Mouse (Mus musculus): Measurements from ENCODE around the gene Tiparp.

Tiparp gene

DNA sequence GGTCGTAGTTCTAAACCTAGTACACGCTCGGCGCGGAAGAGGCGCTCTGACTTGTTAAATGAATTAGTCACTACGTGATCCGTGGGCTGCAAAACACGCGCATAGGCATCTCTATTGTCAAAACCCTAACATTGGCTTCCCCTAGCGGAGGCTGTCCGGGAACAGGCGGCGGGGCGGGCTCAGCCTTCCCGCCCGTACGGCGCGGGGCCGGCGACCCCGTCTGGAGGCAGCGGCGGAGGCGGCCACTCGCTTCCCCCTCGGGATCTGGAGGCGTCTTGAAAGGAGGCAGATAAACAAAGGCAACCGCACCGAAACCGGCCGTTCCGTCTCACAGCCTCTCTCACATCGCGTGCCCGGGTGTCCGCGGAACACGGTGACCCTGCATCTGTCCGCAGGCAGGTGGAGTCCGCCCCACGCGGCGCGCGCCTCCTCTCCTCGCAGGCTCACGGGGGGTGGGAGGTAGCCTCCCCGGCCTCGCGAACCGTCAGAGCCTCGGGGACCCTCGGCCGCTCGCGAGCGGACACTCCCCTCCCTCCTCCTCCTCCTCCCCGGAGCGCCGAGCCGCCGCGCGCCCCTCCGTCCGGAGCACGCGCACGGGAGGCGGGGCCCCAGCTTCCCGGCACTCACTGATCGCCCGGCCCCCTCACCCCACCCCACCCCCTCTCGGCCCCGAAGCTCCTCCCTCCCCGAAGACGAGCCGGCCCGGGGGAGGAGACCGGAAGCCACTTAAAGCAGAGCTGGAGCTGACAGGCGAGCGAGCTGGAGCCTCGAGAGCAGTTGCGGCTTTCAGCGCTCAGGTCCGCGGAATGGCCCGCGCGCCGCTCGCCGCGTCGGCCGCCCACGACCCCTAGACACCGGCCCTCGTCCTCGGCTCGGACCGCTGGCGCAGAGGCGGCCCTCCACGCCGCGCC lies at the start of gene Tiparp:
TSS of gene Tiparp (plus strand) at position 720 of the 911 bp plus-strand sequence.
- DNase-seq: peak; percentile 95

DNA sequence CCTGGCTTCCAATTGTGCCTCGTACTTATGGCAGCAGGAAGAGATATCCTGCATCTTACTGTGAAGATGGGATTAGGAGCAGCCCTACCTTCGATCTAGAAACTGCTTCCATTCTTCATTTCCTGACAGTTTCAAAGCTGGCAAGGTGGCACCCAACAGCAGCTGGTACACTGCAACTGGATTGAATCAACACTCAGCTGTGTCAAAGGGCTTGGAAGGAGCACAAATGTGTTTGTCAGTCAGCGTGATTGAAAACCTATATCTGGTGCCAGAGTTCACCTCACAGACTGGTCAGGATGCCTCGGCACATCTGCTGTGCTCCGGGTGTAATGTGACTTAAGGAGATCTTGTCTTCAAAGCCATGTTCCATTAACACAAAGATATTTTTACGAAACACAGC lies 47.5 kb upstream of the Tiparp start:
- no peak for DNase-seq

DNA sequence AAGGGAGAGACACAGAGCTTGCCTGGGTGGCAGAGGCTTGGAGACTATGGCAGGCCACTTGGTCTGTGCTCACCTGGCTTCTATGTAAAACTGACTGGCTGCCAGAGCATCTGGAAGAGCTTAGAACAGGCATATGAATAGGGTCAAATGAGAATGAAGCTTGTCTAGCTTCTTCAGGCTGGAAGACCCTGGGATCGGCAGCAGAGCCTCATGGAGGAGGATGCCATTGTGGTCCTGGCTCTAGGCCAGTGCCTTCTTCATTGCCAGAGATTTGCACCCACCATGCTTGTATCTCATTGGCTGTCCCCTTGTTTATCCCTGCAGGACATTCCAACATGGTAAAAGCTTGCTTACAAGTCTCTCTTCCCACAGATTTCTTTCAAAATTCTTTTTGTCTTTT lies 45.9 kb upstream of the Tiparp start:
- no peak for DNase-seq

DNA sequence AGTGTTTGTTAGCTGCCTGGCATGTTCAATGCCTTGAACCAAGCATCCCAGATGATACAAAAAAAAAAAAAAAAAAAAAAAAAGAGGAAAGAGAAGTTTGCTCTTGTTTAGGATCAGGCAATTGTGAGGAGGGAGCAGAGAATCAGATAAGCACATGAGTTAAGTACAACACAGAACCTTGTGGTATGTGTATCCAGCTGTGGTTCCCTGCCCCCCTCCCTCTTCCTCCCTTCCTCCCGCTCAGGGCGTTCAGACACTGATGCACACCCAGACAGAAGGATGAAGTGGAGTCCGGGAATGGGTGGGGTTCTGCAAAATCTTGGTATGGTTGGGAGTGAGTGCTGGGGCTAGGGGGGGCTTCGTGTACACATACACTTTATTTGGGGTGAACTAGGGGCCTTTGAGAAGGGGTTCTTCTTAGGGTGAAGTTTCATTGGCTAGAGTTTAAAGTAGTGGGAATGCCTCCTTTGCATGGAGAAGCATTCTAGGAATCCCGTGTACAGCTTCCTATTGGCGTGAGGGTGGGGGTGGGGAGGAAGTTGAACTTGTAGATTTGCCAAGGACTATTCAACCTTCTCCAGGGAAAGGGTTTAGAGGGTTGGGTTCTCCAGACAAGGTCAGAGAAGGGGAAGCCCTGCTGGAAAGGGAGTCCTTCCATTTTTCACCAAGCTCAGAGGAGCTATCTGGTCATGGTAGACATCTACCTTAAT lies 45.4 kb upstream of the Tiparp start:
- peak; percentile 8 for DNase-seq

DNA sequence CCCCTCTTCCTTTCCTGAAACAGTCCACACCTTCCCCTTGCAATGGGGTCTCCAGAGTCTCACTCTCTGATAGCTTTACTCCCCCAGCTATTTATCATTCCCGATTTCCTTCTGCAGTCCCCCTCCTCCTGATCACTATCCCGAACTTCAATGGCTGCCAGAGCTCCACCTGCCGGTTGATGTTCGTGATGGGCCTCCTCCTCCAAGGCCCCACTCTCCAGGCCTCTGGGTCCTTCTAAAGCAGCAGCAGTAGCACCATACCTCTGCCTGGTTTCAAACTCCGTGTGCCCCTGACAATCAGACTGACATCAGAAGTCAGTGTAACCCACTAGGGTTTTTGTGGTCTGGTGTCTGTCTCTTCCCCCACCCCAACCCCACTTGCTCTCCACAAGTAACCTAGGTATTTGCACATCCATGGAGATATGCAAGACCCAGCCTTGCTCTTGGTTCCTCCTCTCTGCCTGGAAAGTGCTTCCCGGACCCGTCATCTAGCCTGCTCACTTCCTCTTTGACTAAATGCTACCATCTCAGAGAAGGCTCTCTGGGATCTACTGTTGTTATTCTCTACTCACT lies 44.0 kb upstream of the Tiparp start:
- no peak for DNase-seq

DNA sequence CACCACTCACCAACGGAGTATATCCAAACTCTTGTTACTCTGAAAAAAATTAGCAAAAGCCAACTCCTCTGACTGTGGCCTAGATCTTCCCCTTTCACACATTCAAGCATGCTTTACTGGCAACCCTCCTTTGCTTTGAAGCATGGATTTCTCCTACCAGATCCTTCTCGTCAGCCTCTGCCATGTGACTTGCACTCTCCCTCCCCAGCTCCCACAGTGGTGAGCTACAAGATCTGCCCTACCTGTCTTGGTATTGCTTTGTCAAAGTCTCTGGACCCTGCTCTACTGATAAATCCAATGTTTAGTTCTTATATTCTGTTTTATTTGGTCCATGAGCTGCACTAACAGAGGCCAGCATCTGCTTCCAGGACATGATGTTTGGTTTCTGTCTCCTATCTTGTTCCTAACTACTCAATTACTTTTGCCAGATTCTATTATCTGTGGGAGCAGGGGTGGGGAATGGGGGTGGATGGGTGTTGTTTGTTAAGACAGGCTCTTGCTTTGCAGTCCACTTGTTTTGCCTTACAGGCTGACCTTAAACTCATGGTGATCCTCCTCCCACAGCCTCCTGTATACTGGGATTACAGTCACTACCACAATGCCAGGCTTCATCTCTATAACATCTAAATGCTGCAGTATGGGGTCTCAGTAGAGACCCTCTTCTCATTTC lies 40.7 kb upstream of the Tiparp start:
- DNase-seq: no peak

DNA sequence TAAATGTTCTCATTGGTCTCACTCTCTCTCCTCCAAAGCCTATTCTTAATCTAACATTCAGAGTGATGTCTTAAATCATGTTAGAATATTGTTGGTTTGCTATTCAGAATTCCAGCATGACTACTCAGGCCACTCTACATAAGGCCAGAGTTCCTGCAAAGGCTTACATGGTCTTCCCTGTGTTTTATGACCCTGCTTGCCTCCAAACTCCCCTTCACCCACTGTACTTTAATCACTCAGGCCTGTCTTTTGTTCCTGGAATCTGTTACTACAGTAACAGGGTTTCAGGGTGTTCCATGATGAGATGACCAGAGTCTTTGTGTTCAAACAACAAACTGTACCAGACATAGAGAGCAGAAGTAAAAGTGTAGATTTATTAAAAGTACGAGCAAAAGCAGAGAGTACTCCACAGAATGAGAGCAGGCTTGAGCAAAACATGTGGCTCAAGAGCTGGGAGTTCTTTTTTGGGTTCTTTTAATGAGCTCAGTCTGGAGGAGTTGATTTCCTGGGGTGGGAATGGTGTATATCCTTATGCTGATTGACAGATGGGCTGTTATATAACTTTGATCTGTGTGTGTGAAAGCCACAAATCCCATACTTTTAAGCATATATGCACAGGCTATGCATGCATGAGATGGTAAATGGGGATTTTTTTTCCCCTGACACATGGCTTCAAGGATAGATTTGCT lies 39.5 kb upstream of the Tiparp start:
- DNase-seq: no peak

DNA sequence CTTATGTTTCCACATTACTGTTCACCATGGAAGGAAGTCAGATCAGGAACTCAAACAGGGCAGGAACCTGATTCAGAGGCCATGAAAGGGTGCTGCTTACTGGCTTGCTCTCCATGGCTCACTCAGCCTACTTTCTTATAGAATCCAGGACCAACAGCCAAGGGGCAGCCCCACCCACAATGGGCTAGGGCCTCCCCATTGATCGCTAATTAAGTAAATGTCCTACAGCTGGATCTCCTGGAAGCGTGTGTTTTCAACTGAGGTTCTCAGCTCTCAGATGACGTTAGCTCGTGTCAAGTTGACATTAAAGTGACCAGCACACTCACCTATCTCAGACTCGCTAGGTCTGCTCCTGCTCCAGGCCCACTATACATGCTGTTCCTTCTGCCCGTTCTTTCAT lies 38.6 kb upstream of the Tiparp start:
- no peak for DNase-seq

DNA sequence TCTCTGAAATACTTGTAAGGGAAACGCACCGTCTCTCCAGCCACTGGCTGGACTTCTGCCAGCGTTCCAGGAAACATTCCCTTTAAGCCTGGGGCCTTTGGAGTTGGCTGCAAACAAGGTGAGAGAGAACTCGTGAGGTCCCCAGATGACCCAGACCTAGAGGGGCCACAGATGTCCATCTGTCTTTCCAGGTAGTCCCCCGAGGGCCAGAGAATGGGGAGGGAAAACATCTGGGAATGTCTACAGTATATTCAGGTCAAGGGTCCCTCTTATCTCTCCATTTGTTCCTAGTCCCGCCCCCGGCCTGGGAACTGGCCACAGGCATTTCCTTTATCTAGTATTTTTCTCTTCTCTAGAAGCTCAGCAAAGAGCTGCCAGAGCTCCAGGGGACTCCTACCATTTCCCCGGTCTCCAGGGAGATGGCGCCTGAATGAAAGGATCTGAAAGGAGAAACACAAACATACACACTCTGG lies 33.9 kb upstream of the Tiparp start:
- DNase-seq: peak; percentile 49

DNA sequence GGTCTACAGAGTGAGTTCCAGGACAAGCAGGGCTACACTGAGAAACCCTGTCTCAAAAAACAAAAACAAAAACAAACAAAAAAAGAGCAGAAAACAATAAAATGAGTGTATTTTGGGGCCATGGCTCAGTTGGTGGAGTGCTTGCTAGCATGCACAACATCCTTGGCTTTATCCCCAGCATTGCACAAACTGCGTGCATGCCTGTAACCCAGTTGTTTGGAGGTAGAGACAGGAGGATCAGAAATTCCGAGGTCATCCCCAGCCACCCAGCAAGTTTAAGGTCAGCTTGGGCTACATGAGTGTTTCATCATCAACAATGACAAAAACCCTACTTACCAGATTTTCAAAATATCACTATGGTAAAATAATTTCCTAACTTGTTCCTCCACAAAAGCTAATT lies 20.4 kb upstream of the Tiparp start:
- no peak for DNase-seq

DNA sequence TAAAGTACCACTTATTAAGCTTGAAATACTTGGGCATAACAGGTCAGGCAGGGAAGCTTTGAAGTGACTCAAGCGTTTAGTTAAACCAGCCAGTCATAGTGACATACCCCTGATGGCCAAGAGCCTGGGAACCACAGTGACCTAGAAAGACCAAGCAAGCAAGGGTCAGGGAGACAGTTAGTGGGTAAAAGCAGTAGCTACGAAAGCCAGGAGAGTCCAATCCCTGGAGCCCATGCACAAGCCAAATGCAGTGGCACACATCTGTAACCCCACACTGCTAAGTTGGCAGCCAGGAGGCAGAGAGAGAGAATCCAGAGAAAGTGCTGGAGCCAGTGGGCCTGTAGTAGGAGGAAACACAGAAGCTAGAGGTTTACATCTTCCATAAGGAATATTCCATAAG lies 17.6 kb upstream of the Tiparp start:
- DNase-seq: no peak

DNA sequence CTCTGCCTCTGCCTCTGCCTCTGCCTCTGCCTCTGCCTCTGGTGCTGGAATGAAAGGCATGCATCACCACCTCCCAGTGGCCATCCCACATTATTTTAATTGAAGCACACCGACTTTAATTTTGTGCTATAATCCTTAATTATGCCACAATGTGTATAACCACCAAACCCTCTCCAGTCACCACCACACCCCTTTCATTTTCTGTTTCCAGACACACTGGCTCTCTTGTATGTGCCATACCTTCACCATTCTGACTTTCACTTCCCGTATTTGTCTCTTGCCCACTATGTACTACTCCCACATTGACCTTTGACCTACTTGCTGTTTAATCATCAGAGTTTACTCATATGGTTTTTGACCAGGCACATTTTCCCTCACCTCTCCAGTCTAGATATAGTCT lies 12.5 kb upstream of the Tiparp start:
- no peak for DNase-seq

DNA sequence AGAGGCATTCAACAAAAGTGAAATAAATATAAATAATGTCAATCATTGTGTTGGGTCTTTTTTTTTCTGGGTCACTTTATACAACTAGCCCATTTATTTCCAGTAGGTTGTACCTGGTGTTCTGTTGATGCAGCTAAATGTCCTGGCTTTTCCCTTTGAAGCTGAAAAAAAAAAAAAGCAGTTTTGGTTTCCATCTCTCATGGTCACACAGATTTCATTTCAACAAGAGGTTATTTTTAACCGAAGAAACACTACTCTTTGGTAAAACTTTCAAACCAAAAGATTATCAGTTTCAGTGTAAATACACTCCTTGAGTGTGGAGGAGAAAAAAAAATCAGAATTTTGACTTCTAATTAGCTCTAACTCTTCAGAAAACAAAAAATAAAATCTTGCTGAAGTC lies 11.7 kb upstream of the Tiparp start:
- DNase-seq: no peak

DNA sequence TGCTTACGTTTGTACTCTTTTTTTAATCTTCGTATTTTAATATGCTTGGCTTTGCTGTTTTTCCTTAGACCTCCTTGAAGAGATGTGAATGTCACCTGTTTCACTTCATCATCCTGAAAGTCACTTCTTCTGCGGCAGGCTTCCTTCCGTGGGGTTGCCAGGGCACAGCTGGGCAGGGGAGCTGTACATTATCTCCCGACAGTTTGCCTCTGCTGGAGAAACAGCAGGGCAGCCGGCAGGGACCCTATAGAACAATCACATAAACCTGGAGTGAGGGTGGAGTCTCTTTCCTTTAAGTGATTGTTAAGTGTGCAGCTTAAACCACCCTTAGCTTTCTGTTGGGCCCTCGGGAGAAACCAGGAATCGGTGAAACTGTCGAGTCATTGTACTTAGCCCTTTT lies 11.1 kb upstream of the Tiparp start:
- no peak for DNase-seq

DNA sequence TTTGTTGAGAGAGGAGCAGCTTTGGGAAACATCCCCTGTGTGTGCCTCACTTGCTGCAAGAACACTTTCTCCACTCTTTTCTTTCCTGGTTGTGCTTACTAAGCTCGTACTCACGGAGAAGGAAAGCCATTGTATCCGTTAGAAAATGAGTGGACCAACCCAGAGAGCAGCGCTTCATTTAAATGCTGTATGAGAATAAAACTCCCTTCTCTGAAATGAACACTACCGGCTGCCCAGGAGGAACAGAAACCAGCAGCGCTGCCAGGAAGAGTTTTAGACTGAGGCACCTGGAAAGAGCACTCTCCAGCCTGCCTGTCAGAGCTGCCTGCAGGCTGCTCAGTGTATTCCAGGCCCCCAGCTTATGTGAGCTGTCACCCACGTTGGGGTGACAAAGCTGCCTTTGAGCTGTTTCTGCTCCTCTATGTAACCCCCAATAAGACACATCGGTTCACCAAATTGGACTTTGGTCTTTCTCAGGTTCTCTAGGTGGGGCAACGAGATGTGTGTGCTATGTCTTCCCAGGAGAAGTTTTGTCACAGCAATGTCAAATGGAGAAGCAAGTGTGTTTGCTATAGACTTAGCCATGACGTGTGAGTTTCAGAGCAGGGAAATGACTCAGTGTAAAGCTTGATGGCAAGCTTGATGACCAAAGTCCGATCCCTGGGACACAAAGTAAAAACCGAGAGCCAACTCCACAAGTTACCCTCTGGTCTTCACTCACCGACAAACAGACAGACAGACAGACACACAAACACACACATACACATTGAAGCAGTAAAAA lies 10.3 kb upstream of the Tiparp start:
- DNase-seq: no peak

DNA sequence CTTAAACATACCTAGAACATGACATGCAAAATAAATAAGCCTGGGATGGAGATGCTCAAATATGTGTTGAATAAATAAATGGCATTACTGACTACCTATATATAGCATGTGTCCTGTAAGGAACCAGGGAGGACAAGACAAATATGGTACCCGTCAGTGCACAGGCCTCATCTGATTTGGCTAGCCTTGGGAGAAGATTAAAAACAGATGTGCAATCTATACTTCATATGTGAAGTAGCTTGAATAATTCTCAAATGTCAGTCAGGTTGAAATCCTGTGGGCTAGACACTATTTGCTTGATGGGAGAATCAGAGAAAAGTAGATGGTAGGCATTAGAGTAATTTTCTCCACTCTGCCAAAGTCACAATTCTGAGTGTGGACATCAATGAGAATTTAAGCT lies 6.8 kb upstream of the Tiparp start:
- DNase-seq: no peak

DNA sequence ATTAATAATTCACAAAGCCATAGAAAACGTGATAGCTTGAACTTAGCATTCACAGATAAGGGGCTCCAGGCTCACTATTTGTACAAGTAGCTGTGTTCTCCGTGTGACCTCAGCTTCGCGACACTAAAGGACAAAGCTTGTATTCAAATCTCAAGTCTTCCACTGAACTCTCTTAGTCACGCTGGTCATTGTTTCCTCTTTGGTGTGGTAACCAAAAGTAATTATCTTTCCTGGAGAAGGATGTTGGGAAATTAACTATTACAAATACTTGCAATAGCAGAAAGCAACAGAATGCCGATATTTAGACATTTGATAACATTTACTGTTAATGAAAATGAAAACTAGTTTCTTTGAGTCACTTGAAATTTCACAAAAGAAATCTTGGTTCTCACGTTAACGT lies 4.8 kb upstream of the Tiparp start:
- no peak for DNase-seq

DNA sequence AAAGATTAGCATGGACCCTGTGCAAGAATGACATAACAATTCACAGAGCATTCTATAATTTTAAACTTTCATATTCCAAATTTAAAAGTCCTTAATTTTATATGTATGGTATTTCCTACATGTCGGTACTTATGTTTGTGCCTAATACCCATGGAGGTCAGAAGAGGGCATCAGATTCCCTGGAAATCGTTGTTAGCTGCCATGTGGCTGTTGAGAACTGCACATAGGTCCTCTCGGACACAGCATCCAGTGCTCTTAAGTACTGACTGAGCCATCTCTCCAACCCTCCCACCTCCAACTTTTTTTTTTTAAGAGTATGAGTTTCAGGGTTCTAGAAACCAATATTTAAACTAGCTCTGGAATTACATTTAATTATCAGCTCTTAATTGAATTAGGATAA lies 2.5 kb upstream of the Tiparp start:
- DNase-seq: no peak

DNA sequence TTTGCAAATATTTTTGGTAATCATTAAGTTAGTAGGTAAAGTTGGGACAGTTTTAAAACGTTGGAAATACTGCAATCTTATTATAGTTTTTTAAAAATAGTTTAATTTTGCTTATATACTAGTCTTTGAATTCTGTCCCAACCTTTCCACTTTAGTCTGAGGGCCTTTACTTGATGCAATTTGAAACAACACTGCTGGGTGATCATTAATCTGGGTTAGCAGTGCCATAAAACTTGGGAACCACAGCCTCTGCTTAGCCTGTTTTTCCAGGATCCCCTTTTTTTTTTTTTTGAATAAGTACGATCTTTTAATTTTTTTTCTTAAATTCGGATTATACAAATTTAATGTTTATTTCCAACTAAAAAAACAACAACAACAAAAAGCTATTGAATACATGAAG lies 1.0 kb upstream of the Tiparp start:
- peak; percentile 50 for DNase-seq

DNA sequence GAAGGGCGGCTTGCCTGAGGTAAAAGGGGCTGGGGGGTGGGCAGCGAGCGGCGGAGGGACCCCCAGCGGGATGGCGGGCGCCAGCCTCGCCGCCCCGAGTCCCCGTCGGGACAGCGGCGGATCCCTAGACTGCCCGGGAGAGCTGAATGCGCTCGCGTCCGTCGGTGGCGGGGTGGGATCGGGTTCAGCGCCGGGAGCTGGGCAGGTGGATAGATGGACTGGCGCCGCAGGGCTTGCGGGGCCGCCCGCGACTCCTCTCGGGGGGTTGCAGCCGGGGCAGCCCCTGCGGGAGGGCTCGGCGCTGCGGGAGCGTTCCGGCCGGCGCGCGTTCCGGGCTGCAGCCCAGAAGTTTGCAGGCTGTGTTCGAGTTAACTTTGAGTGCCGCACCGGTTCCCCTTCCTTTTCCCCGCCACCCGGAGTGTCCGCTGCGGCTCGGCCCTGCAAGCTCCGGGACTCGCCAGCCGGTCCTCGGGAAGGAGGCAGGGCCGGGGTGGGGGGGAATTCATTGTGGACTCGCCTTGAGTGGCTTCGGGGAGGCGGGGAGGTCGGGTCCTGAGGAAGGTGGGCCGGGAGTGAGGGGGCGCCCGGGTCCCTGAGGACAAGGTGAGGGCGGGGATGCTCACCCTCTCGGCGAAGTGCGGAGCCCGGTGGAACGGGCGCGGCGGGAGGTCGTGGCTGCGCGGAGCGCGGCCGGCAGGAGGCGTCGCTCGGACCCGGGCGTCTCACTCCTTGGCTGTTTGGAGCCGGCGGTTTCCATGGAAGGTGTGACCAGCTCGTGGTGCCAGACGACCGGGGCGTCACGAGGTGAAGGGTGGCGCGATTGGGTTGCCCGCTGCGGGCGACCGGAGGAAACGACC lies 632 bp downstream of the Tiparp start:
- DNase-seq: peak; percentile 77
